Mouse (Mus musculus) G1E (cell line): ENCODE data around the gene Gm20441. TPM values are rescaled to one million over a fixed set of nuclear protein-coding genes. Genes with fewer than 3 reads are reported as not detected.
A peak's percentile ranks its signal among the peaks of the same experiment; 100 is the strongest.

ENCODE experiments used
- ATAC-seq: 2 replicates; pipeline ENCODE4 v1.8.0; 2016; ENCODE audit warnings: mild to moderate bottlenecking; ENCODE audit not compliant: insufficient number of reproducible peaks, poor library complexity, low FRiP score, severe bottlenecking; ENCODE audit errors: extremely low read depth
- DNase-seq: peaks from one replicate; pipeline ENCODE4 v3.0.0; 2012; ENCODE audit warnings: low spot score
- H3K27me3 ChIP-seq: 2 replicates; pipeline ENCODE4 v1.6.1; 2012; ENCODE audit warnings: mild to moderate bottlenecking, low read length, inconsistent platforms; ENCODE audit not compliant: insufficient read depth
- H3K36me3 ChIP-seq: replicated peaks from 2 replicates; pipeline ENCODE3; 2012; ENCODE audit warnings: mild to moderate bottlenecking, inconsistent platforms
- H3K4me1 ChIP-seq: 2 replicates; pipeline ENCODE4 v1.6.1; 2012; ENCODE audit warnings: low read depth, low read length, inconsistent platforms, mixed read lengths; ENCODE audit not compliant: insufficient read depth
- H3K4me3 ChIP-seq: 2 replicates; pipeline ENCODE4 v1.5.1; 2012; ENCODE audit warnings: low read depth, mild to moderate bottlenecking, inconsistent platforms, low read length, moderate library complexity, mixed read lengths
- H3K9me3 ChIP-seq: replicated peaks from 2 replicates; pipeline ENCODE4 v1.6.1; 2012; ENCODE audit warnings: inconsistent platforms
- CTCF ChIP-seq: IDR thresholded peaks from 2 replicates; pipeline ENCODE4 v1.5.1; 2012; ENCODE audit warnings: low read depth, low read length, inconsistent platforms, mixed read lengths
- GATA1 ChIP-seq: IDR thresholded peaks from 2 replicates; pipeline ENCODE4 v1.6.1; 2012; ENCODE audit warnings: borderline replicate concordance, low read length, inconsistent platforms, mixed read lengths
- GATA2 ChIP-seq: IDR thresholded peaks from 2 replicates; pipeline ENCODE4 v1.6.1; 2012; ENCODE audit warnings: low read depth, low read length, inconsistent platforms, borderline replicate concordance
- POLR2AphosphoS5 ChIP-seq: IDR thresholded peaks from 2 replicates; pipeline ENCODE4 v1.6.1; 2012; ENCODE audit warnings: low read depth, low read length, inconsistent platforms; ENCODE audit not compliant: insufficient replicate concordance
- TAL1 ChIP-seq: conservative IDR thresholded peaks from 2 replicates; pipeline ENCODE4 v1.6.1; 2012; ENCODE audit warnings: low read depth, low read length, inconsistent platforms, mixed read lengths
- polyA plus RNA-seq: library from polyadenylated mRNA; stranded (reverse); fragments of >175 nt; gene quantifications from 2 replicates; pipeline ENCODE4 v1.2.3, GENCODE M21; 2012
- total RNA-seq, 2 experiments: library from RNA; stranded (forward) in 1 of 2; stranded (reverse) in 1 of 2; fragments of 200-1000 nt in 1 of 2; fragments of >200 nt in 1 of 2; fragmentation: Nextera tagmentation in 1 of 2; gene quantifications; 2 replicates each; pipeline ENCODE4 v1.2.3; 2014 to 2017

Gene Gm20441
- total and polyA plus RNA-seq, 3 experiments, result not detected

DNA sequence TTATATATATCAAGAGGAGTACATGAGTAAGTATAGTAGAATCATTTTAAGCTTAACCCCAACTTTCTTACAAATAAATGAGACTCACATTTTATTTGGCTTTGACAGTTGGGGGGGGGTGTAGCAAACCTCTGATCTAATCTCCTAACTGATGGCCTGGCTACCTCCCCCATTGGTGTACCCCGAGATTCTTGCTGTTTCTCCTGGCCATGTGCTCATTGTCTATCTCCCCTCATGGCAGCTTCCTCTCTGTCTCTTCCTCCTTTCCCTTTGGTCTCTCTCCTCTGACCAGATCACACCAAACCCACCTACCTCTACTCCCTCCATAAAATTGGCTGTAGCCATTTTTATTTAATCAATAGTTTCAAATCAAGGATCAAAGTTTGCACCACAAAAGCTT is 43.0 kb upstream of the Gm20441 start:
- Histone ChIP-seq H3K4me1 (peaks cover 35% of the 10 kb centered on the region), H3K4me3 (no peak overlapping the region), H3K27me3 (peaks cover 4% of the 10 kb centered on the region; the same call in 1 of the 2 replicates), H3K9me3 (peaks cover 10% of the 10 kb centered on the region), H3K36me3 (no peaks in the 10 kb centered on the region)
- DNase-seq, result no peak
- no peak for TF ChIP-seq TAL1
- TF ChIP-seq POLR2AphosphoS5, result no peak
- no peak for TF ChIP-seq CTCF
- TF ChIP-seq GATA2, result no peak
- no peak for TF ChIP-seq GATA1
- no peak for ATAC-seq

DNA sequence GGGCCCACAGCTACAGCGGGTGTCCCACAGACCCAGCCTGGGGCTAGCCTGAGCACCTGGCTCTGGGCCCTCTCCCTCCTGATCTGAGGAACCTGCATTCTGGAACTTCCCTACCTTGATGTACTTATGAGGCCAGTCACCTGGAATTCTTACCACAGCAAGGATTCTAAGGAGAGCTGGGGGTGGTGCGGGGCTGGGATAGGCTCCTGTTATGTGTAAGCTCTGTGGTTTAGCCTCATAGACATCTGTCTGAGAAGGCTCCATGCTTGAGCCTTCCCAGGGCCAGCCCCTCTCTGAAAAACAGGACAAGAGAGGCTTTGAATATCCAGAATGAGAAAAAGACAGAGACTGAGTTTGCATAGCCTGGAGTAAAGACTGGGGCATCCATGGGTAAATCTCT is 41.7 kb upstream of the Gm20441 start, which contains the start of gene Gstt4:
TSS of gene Gstt4 (minus strand) at position 101 of the 400 bp plus-strand sequence.
- TF ChIP-seq CTCF, result no peak
- no peak for TF ChIP-seq GATA2
- TF ChIP-seq GATA1, result no peak
- no peak for TF ChIP-seq TAL1
- no peak for TF ChIP-seq POLR2AphosphoS5
- ATAC-seq (no peak), DNase-seq (no peak)

DNA sequence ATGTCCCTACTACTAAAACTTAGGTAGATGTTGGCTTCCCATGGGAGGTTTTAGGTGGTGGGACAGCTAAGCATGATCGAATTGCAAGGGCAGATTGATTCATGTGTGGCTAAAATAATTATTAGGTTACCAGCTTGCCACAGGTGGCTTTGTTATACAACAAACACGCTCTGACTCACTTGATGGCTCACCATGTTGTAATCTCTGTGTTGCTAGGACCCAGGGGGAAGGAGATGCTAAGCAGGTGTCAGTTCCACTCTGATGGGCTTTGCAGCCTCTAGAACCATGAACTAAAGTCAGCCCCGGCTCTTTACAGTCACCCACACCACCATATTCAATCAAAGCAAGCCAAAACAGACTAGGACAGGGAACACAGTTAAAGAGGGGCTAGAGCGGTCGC is 39.1 kb upstream of the Gm20441 start:
- Histone ChIP-seq H3K36me3 (no peaks in the 10 kb centered on the region), H3K4me1 (peaks cover 14% of the 10 kb centered on the region), H3K4me3 (no peak overlapping the region), H3K27me3 (peaks cover 6% of the 10 kb centered on the region), H3K9me3 (peaks cover 8% of the 10 kb centered on the region)
- DNase-seq (no peak), ATAC-seq (no peak)
- TF ChIP-seq CTCF, result no peak
- no peak for TF ChIP-seq GATA1
- TF ChIP-seq POLR2AphosphoS5, result no peak
- no peak for TF ChIP-seq GATA2
- TF ChIP-seq TAL1, result no peak

More for the DNA sequence above, 41.7 kb upstream of the Gm20441 start, which contains the start of gene Gstt4:
- Histone ChIP-seq H3K36me3 (no peaks in the 10 kb centered on the region), H3K4me3 (no peak within 1 kb of the TSS), H3K9me3 (peaks cover 10% of the 10 kb centered on the region), H3K27me3 (peaks cover 6% of the 10 kb centered on the region), H3K4me1 (peaks cover 31% of the 10 kb centered on the region)

DNA sequence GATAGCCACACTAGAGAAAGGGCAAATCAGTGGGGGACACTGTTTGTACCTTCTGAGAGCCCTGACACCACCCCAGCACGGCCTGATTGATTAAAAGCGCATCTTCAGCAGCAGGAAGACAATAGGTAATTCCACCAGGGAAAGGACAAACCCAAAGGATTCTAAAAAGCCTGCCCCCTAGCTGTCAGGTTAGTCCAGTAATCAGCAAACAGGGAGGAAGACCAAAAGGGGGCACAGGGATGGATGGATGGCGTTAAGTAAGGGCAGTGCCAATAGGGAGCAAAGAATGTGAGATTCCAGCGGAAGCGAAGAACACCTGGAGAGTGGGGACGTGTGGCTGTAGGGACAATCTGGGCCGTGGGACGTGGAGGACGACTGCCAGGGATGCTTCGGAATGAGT is 37.9 kb upstream of the Gm20441 start:
- TF ChIP-seq CTCF (no peak), GATA1 (no peak), GATA2 (no peak), POLR2AphosphoS5 (no peak), TAL1 (no peak)
- Histone ChIP-seq H3K4me1 (peaks cover 3% of the 10 kb centered on the region; the same call in 1 of the 2 replicates), H3K36me3 (no peaks in the 10 kb centered on the region), H3K9me3 (no peaks in the 10 kb centered on the region), H3K4me3 (no peak overlapping the region), H3K27me3 (peaks cover 6% of the 10 kb centered on the region)
- ATAC-seq, result no peak
- DNase-seq, result no peak

DNA sequence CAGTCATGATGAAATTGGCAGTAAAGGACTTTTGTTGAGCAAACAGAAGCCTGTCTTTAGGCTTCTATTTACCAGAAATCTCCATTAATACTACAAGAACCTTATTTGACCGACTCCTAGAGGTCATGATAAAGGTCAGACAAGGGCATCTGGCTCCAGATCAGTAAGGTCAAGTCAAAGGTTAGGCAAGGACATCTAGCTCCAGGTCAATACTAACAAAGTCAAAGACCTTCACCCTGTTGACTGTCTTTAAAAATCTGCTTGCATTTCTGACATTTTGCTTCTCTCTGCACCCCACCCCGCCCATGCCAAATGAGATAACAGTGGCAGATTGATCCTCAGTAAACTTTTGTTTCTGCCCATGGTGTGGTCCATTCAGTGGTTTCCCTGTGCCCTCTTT is 23.5 kb upstream of the Gm20441 start:
- H3K4me1 ChIP-seq, result no peaks in the 10 kb centered on the region

DNA sequence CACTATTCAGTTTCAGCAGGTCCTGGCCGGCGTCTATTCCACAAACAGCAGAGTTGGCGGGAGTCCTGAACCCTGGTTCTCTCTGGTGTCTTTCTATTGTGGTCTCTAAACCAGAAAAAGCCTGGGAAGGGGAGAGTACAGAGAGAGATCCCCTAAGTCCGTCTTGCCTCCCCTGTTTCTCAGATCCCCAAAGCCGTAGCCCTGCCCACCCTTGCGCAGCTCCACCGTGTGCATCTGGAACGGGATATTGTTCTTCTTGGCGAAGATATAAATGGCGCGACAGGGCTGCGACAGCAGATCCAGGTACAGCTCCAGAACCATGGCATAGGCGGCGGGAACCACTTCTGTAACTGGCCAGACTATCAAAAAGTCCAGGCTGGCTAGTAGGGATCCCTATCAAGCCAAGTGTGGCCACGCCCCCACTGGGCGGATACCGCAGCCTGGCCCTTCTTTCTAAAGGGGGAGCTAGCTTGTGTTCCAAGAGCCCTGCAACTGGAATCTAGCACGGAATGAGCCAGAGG is 17.5 kb upstream of the Gm20441 start, which contains the start of gene Gstt1:
TSS of gene Gstt1 (minus strand) at position 409 of the 521 bp plus-strand sequence.
- DNase-seq (no peak), ATAC-seq (no peak; the same call in 1 of the 2 replicates)
- Histone ChIP-seq H3K9me3 (no peaks in the 10 kb centered on the region), H3K36me3 (no peaks in the 10 kb centered on the region), H3K27me3 (peaks cover 22% of the 10 kb centered on the region), H3K4me1 (peaks cover 14% of the 10 kb centered on the region), H3K4me3 (peak within 1 kb of the TSS; percentile 57; the same call in 1 of the 2 replicates)
- no peak for TF ChIP-seq GATA1
- no peak for TF ChIP-seq TAL1
- no peak for TF ChIP-seq POLR2AphosphoS5
- no peak for TF ChIP-seq CTCF

More for the DNA sequence above, 23.5 kb upstream of the Gm20441 start:
- TF ChIP-seq TAL1 (no peak), CTCF (no peak), GATA2 (no peak), POLR2AphosphoS5 (no peak), GATA1 (no peak)
- DNase-seq (no peak), ATAC-seq (no peak)
- H3K27me3 ChIP-seq, result peaks cover 4% of the 10 kb centered on the region; the same call in 1 of the 2 replicates
- no peaks in the 10 kb centered on the region for H3K36me3 ChIP-seq
- H3K4me3 ChIP-seq, result no peak overlapping the region
- H3K9me3 ChIP-seq, result 0 out of 2 replicates have a peak, but pooled peaks cover 3% of the 10 kb centered on the region
